Mouse (Mus musculus): ENCODE measurements at regions not wholly inside any gene's neighbourhood (a gene's known extent, or its start where the extent isn't known, plus 50 kb on each side); places are given as distances from the start of the nearest gene placed in this dataset.

DNA sequence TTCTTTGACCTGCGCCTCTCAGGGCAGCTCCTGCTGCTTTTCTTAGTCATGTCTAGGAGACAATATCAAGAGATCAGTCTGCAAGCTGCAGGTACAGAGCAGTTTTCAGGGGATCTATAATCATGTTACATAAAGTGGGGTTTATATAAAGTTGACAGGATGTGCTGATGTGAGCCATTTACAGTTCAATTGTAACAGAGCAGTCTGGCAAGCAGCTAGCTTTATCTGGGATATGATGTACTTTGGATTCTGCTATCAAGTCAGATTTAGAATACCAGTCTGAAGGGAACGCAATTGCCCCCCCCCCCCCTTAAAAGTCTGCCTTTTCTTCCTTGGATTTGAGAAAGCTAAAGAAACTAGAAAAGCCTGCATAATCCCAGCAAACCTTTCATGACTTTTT lies 77.6 kb upstream of the Acvr2a start:
- H3K4me1 ChIP-seq (ENCODE audit: control insufficient read depth, insufficient read depth, low read length), result no peaks in the 10 kb centered on the region
- TF ChIP-seq POLR2A (IDR thresholded peaks at IDR 0.05; ENCODE audit: low read depth, low read length) (no peak), CTCF (IDR thresholded peaks at IDR 0.05; ENCODE audit: borderline replicate concordance, insufficient read depth, low read length) (no peak)

More for the DNA sequence above, 77.6 kb upstream of the Acvr2a start:
- H3K4me3 ChIP-seq (ENCODE audit: insufficient read depth, low read length), result no peak overlapping the region
- no peak overlapping the region for H3K27ac ChIP-seq (ENCODE audit: insufficient read depth, low read length)

Measured in embryonic fibroblast, embryonic 13.5 days (primary cell).